ENCODE assay signal across 7 mouse cellular contexts in genomic region chr1:119463386-119463785, GRCm38 (mm10). TPM values are rescaled to one million over a fixed set of nuclear protein-coding genes. Genes with fewer than 3 reads are reported as not detected.
DNase-seq lines count a peak whose midpoint lies in the region; ATAC-seq lines count a peak whose summit lies in the region.

No protein-coding gene starts in this region.

- no peak overlapping the region for H3K4me2 ChIP-seq in liver, embryonic 12.5 days

- no peak overlapping the region for H3K4me3 ChIP-seq in liver, embryonic 12.5 days

- H3K9me3 ChIP-seq in liver, embryonic 12.5 days (replicated peaks) = no peaks in the 10 kb centered on the region

- intact Hi-C loops in heart, postnatal 14 days (cut with DNase I) = loop anchor here (5.0 kb wide), 1 partner anchor 371 kb away; no protein-coding TSS in a partner anchor

- no peaks in the 10 kb centered on the region for H3K36me3 ChIP-seq in liver, embryonic 12.5 days

- ATAC-seq in liver, embryonic 12.5 days = no peak

- no peak overlapping the region for H3K27ac ChIP-seq in liver, embryonic 12.5 days

- peaks cover 20% of the 10 kb centered on the region; the same call in 1 of the 2 replicates for H3K27me3 ChIP-seq in liver, embryonic 12.5 days (replicated peaks)

- H3K4me1 ChIP-seq in liver, embryonic 12.5 days = no peaks in the 10 kb centered on the region

- 40% methylated on average over 2 of the region's 2 CpGs for WGBS in liver, embryonic 12.5 days (ENCODE audit: insufficient replicate concordance)

- DNase-seq in liver (peak; percentile 58), MEL-GATA-1-ER (ENCODE audit: extremely low read depth, low read depth) (peak; percentile 44)
- peak; percentile 5 for DNase-seq in c-Kit-negative CD71-positive TER-119-positive erythroid progenitor cells, embryonic 14.5 days (ENCODE audit: low read depth, low spot score)
- peak; percentile 60 to 74 for DNase-seq in heart, postnatal 14 days
- peak; percentile 79 for DNase-seq in lung, postnatal 14 days
- peak; percentile 84 for DNase-seq in testis, postnatal 10 days (ENCODE audit: low spot score)

- no peak overlapping the region for H3K9ac ChIP-seq in liver, embryonic 12.5 days

RNA-seq across cellular contexts. Expression of gene Ralb, which starts 41.2 kb away (rescaled TPM):
- 58.2 and 58.8 TPM in 2 replicates for polyA plus RNA-seq in liver, embryonic 12.5 days (2016; fragmentation: Nextera tagmentation; extraction: Ambion mirVana)
- total RNA-seq in heart, postnatal 14 days (2021) = 10 to 100 TPM; 36.7 to 39.6 TPM

RNA-seq across cellular contexts. Expression of gene Inhbb, which starts 41.3 kb away (rescaled TPM):
- 0.17 and 0.24 TPM in 2 replicates for polyA plus RNA-seq in liver, embryonic 12.5 days (2016; fragmentation: Nextera tagmentation; extraction: Ambion mirVana)
- 1 to 10 TPM; 1.0 to 1.6 TPM for total RNA-seq in heart, postnatal 14 days (2021)

Comparison
In these comparisons a context has a peak if more than half of its experiments do, and no peak if none do; other contexts are left out.
1. DNase-seq: peak in every context shown above with its lines; median percentile 84 in testis, postnatal 10 days; 79 in lung, postnatal 14 days; 67 in heart, postnatal 14 days; 58 in liver; 44 in MEL-GATA-1-ER; 5 in c-Kit-negative CD71-positive TER-119-positive erythroid progenitor cells, embryonic 14.5 days.